Mouse (Mus musculus): ENCODE results near the gene Cyp17a1. TPM values are rescaled to one million over a fixed set of nuclear protein-coding genes. Genes with fewer than 3 reads are reported as not detected.

Cyp17a1 gene
- total RNA-seq, 1 experiment from 2014 or later, result 1.2 TPM

DNA sequence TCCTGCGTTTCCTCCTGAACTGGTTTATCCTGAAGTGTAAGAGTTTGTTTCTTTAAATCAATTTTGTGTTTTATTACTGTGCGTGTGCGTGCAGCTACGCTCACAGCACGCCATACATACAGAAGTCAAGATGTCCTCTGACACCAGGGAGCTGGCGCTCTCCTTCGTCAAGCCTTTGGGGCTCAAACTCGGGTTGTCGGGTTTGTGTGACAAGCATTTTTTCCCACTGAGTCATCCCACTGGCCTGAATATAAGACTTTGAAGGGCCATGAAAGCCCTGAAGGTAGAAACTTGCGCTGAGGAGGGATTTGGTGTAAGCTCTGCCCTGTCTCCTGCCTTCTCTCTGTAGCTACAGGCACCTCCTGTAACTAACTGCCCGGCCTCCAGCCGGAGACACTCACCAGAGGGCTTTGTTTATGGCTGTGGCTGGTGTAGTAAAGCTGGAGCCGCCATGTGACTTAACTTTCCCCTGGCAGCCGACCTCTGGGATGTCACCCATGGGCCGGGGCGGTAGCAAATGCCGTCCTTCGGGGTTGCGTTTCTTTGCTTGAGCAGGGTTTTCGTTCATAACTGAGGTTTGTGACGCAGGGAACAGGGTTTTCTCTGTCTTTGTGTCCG is 30.7 kb downstream of the Cyp17a1 start:
- DNase-seq, result no peak

DNA sequence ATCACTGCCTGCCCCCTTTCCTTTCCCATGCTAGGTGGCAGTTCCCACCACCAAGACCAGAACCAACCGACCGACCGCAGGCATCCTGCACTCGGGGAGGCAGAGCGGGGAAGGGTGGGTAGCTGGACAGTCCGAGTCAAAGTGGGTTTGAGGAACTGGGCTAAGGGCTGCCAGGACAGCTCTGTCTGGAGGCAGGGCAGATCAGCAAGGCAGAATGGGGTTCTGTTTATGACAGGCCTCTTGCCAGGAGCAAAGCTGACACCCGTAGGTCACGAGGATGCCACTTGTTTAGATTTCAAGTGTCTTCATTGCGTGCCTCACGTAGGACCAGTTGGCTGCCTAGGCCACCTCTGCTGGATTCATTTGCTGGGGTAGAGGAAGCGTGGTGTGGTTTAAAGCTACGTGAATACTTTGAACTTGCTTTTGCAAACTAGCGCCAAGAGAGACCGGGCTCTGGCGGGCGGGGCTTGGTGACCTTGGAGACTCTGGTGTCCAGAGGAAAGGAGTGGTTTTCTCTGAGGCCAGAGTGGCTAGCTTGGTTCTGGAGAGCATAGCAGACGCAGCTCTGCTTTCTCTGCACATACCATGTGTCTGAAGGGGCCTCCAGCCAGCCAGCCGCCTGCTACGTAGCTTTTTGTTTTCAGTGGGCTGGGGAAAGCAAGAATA is 31.4 kb downstream of the Cyp17a1 start:
- DNase-seq, result peak; percentile 82

DNA sequence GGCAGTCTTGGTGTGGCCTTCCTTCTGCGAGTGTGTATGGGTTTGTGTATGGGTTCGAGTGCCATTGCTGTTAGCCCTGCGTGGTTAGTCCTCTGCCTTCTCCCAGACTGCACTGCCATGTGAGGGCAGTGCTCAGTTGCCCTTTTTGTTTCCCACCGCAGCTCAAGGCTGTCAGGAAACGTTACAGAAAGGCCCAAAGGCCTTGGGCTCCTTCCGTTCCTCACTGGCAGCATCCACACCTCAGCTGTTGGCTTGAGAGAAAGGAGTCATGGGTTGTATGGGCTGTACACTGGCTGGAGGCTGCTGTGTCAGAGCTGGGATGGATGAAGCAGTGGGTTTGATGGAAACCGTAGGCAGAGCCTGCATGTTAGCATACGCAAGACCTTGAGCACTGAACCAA is 32.2 kb downstream of the Cyp17a1 start:
- no peak for DNase-seq

DNA sequence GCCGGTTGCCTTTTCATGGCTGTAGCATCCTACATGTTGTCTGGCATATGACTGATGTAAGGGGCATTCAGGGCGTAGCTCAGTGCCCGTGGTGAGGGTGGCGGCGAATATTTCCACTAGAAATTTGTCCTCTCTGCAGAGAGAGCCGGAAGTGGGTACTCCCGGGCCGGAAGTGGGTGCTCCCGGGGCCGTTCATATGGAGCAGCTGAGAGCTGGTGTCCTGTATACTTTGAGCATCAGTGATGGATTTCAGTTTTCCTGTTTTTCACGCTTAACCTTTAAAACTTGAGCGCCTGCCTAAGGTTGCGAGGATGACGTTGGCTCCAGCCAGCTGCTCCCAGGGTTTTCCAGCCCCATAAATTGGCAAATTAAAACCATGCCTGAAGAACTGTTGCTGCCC is 33.5 kb downstream of the Cyp17a1 start:
- no peak for DNase-seq

DNA sequence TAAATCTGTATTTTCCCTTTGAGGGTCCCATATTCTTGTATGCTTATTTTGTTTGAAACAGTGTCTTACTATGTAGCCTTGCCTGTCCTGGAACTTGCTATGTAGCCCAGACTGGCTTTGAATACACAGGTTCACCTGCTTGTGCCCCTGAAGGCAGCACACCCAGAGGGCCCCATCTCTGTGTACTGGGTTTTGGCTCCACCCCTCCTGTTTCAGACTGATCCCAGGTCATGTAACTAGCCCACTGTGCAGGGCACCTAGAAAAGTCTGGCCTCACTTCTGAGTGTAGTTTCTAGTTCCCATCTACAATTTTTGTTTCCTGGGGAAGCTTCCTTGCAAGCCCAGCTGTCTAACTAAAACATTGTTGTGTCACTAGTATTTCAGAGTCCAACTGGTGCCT is 33.9 kb downstream of the Cyp17a1 start:
- no peak for DNase-seq

DNA sequence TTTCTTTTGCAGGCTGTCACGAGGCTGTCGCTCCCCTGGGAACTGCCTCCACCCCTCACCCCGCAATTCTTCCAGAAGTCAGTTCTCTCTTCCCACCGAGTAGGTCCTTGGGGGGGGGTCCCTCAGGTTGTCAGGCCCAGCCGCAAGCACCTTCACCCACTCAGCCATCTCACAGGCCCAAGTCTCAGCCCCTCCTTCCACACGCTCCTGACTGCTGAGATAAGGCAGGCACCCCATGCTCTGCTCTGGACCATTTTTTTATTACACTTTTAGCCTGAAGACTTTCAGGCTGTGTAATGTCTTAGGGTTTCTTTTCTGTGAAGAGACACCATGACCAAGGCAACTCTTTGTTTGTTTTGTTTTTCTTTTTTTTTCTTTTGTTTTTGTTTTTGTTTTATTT is 35.4 kb downstream of the Cyp17a1 start:
- DNase-seq, result no peak

DNA sequence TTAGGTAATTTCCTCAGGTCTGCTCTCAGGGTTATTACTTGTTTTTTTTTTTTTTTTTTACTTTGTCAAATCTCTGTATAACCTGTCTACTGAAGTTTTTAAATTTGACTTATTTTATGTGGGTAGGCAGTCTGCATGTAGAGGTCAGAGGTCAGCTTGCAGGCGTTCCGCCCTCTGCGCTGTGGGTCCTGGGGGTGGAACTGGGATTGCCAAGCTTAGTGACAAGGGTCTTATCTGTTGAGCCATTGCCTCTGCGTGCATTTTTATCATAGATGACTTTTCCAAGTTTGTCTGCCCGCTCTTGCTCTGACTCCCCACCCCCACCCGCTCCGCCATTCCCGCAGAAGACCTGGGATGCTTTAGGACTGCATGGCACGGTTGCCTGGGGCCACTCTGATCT is 37.2 kb downstream of the Cyp17a1 start:
- DNase-seq, result no peak

DNA sequence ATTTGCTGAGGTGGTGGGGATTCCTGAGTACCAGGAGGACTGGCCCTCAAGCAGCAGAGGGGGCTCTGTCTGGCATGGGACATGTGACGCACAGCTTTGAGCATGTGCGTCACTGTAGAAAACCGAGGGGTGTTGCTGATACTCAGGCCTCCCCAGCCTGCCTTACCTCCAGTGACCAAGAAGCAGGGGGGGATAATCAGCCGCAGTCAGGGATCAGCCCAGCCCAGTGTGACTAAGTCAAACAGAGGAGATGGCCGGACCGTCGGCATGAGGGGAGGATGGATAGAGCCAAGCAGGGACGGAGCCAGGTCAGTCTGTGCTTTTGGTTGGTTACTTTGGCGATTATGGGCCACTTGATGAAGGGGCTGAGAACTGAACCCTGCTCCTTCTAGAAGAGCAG is 41.3 kb downstream of the Cyp17a1 start:
- no peak for DNase-seq

DNA sequence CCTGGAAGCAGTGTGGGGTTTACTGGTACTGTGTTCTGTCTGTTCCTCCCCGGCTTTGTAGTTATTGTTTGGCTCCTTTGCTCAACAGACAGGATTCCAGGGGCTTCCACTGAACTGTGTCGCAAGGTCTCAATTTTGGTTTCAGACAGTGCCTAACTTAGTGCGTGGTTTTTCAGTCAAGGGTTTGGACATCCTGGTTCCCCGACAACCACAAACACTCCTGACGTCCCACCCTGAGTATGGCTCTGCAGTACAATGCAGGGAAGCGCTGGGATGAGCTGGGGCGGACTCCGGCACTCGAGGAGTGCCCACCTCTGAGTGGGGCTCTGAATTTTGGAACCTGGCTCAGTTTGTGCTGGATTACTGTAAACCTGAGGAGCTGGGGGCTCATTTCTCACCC is 43.2 kb downstream of the Cyp17a1 start:
- DNase-seq, result no peak

DNA sequence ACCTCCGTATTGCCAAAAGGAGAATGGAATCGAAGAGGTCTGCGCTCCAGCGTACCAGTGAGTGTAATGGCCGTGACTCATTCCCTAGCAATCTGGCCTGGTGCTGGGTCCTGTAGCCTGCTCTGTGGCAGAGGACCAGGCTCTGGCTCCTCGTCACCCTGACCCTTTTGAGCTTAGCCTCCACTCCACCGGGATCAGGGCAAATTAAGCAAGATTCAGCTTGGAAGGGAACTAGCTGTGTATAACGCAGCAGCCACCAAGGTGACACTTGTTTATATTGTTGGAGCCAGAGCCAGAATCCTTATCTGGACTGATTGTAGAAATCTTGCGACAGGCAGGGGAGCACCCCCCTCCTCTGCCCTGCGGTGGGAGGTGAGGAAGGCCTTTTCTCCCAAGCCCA is 44.6 kb downstream of the Cyp17a1 start:
- DNase-seq, result peak; percentile 65

DNA sequence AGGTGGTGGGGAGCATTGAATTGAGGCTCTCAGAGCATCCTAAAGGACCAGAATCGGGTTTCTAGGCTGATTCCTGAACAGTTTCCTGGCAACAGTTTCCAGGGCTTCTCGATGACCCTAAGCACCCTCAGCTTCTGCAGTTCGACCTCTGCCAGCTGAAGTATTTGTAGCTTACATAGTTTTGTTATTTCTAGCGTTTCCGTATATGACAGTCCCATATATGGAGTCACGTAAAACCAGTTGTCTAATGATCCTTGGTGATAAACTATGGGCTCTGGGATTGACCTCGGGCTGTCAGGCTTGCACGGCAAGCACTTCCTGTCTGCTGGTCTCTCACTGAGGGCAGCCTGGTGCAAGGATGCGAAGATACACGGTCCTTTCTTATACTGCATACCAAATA is 47.5 kb downstream of the Cyp17a1 start:
- DNase-seq, result no peak

DNA sequence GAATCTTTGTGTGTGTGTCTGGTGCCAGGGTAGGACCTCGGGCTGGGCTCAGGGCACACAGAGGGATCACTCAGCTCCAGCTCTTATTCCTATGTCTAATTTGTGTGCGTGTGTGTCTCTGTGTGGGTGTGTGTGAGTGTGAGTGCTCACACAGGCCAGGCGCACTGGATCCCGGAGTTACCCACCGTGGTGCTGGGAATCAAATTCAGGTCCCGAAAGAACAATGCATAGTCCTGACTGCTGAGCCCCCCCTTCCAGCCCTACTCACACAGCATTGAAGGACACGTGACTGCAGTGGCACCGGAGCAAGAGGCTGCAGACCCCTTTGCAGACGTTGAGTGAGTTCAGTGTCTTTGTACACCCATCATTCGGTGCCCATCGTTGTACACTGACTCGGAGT is 48.0 kb downstream of the Cyp17a1 start:
- no peak for DNase-seq

DNA sequence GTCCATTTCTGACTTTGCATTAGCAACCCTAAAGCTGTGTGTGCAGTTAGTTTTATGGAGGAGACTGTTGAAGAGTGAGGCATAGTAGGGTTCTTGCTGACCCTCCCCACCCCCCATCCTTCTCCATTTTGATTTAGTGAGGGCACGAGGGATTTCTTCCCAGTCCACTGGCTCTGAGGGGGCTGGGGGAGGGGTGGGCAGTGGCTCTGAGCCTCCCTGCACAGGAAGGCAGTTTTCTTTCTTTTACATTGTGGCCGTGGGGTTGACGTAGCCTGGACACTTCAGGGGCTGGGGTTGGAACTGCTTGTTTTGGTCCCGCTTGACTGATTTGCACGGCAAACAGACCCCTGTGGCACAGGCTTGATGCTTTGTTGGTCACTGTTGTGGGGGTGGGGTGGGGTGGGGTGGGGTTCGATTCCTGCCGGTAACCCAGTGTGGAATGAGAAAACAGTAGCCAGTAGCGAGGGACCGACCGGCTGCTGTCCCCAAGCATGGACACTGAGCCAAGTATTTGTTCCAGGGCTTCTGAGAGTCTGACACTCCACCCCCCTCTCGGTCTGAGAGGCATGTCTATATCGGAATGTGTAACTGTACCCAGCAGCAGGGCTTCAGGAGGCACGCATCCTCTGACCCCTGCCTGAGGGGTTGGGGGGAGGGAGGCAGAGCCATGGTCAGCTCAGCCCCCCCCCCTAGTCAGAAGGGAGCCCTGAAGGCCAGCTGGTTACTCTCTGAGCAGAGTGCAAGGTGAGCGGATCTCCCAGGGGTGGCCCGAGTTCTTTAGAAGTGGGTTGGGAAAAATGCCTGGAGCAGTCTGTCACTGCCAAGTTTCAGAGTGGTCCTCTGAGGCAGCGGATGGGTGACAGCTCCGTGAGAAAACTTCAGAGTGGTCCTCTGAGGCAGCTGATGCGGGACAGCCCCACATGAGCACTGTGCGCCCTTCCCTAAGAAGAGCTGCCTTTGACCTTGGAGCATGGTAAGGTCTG is 48.9 kb downstream of the Cyp17a1 start:
- DNase-seq, result no peak

DNA sequence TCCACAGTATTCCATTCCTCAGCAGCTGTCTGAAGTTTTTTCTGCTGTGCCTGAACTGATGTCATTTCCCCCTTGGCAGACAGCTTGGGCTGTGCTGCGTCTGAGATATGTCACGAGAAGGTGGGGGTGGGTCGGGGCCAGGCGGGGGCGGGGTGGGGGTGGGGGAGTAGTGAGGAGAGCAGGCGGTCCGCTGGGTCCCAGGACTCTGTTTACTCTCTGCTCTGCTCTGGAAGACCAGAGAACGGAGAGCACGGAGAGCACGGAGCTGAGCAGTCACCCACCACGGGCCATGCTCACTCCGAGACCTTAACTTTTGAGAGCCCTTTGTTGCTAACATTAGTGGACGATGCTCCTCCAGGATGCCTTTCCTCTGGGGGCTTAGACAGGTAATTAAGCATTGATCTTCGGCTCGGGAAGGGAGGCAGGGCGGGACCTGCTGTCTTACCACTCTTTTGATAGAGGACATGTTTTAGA is 49.7 kb downstream of the Cyp17a1 start:
- DNase-seq, result no peak

DNA sequence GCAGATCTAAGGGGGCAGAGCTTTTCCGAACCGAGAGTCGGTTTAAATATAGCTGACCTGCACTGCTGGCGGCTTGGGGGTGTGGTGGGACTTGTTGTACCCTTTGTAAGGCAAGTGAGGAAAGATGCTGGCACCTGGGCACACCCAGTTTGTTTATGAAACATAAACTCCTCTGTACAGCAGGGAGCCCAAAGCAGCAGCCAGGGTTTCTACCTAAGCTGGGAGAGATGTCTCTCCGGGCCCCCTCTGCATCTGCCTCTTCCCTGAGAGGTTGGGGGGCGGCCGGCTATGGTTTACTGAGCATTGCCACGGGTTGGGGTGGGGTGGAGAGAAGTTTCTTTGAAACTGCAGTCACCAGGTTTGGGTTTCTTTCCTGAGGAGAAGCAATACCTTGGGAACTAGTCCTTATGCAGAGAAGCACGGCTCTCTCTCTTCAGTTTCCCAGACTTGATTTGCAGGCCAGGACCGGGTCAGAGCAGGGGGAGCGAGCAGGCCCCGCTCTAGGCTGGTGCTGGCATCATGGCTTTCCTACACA is 50.2 kb downstream of the Cyp17a1 start:
- no peak for DNase-seq

DNA sequence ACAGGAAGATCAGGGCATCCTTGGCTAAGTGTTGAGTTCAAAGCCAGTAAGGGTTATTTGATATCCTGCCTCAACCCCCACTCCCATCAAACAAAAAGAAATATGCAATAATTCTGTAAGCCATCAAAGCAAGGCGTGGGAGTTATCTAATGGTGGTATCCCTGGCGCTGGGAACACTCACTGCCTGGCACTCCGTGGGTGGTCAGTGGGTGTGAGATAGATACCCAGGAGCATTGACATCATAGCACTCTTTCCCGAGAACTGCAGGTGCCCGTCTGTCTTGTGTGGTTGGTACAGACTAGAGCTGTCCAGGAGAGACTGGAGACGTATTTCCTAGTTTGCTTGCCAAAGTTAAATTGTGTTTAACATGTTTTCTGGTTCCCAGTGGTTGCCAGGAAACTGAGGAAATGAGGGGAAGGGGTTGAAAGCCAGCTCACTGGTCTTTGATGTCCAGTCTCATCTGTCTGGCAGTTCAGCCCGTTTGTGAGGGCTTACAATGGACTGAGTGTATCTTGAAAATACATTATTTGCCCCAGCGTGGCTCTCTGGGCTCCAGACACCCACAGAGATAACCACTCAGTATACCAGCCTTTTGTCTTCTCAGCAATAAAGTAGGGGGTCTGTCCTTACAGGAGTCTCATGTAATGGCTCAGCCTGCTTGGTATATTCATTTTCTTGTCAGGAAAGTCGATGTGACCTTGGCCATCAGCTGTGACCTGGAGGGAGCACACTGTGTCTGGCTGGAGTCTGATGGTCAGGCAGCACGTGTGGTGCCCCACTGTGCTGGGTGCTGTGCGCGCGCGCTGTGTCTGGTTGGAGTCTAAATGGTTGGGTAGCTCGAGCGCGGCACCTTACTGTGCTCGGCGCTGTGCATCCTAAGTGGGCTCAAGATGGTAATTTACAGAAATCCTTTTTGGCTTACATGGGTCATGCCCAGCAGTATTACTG is 51.5 kb downstream of the Cyp17a1 start:
- no peak for DNase-seq

DNA sequence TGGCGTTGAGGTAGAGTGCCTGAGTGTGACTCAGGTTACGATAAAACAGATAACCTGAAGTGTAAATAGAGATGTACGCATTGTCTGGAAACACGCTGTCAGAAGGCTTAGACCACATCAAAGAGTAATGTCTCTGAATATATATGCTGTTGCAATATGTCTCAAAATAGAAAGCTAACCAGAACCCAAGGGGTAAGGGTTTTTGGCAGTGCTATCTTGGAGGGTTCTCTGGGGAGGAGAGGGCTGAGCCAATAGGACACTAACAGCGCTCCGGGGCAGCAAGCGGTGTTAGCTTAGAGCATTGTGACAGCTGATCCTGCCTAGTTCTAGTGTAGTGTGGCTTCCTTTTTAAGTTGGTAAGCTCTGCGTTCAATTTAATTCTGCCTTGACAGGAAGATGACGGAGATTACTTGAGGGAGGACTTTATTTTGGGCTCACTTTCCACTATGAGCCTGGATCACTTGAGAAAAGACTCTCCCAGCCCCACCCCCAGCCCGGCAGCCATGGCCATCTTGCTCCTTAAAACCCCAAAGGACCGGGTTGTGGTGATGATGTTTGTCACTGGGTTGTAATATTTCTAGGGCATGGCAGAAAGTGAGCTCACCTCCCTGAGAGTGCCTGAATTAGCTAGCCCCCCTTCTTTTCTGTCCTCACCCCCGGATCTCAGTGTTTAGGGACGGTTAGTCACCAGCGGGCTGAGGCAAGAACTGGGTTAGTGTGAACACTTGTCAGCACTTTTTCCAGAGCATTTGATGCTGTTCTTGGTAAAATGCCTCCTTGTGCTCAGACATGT is 52.8 kb downstream of the Cyp17a1 start:
- no peak for DNase-seq

DNA sequence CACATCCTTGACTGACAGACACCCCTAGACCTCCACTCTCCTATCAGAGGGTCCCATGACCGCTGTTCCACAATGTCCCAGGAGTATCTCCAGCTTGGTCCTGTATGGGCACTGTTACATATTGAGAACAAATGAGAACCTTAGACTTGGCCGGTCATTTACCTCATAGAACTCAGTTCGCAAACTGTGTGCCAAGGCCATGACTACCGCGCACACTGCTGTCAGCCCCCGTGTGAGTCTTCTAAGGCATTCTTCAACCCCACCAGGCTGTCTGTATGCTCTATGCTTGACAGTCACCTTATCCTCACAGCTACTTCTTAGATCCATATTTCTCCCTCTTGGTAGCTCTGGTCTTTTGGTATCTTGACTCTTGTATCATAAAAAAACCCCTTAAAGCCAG is 53.5 kb downstream of the Cyp17a1 start:
- no peak for DNase-seq

DNA sequence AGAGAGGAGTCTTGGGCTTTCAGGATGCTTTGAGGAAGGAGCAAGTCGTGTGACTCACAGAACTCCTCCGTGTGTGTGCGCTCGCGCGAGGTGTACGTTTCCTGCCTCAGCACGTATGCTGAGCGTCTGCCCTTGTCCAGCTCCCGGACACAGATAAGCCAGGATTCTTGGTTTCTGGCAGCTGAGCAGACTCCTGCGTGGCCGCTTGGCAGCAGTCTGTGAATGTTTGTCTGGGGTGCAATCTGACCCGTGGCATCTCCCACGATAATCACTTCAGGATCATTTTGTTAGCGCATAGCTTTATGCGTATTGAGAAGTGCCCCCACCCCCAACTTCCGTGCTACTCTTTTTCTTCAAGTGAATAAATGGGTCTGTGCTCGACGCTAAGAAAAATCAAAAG is 54.0 kb downstream of the Cyp17a1 start:
- peak; percentile 37 for DNase-seq

DNA sequence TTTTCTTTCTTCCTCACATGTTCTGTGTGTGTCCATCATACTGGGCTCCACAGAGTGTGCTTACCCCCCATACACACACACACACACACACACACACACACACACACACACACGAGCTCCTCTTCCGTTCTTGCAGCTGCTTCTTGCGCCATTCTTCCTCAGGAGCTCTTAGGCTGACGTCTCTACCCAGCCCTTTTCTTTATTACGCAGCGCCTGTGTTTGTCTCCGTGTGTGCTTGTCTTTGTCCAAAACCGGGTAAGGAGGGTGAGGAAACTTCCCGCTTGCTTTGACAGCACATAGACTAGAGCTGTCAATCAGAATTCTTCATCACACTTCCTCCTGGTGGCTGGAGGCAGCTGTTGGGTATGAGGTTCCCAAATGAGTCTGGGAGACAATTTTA is 54.6 kb downstream of the Cyp17a1 start:
- no peak for DNase-seq

DNA sequence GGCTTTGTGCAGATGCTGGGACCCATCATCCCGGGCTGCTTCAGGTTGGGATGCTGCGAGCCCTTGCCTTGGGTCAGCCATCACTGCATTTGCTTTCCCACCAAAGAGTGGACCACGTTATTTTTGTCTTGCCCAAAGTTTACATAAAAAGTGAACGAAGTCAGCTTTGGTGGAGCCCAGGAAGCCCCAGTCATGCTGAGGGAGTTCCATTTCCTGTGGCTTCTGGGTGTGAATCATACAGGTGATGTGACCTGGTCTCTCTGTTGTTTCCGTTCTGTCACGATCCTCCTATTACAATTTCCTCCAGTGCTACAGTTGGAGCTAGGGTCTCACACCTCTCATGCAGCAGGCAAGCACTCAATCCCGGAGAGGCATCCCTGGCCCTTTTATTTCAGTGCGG is 55.6 kb downstream of the Cyp17a1 start:
- DNase-seq, result no peak

All from adrenal gland, postnatal 25 days (tissue).